Mouse (Mus musculus): ENCODE measurements around the gene Slc22a15.

DNA sequence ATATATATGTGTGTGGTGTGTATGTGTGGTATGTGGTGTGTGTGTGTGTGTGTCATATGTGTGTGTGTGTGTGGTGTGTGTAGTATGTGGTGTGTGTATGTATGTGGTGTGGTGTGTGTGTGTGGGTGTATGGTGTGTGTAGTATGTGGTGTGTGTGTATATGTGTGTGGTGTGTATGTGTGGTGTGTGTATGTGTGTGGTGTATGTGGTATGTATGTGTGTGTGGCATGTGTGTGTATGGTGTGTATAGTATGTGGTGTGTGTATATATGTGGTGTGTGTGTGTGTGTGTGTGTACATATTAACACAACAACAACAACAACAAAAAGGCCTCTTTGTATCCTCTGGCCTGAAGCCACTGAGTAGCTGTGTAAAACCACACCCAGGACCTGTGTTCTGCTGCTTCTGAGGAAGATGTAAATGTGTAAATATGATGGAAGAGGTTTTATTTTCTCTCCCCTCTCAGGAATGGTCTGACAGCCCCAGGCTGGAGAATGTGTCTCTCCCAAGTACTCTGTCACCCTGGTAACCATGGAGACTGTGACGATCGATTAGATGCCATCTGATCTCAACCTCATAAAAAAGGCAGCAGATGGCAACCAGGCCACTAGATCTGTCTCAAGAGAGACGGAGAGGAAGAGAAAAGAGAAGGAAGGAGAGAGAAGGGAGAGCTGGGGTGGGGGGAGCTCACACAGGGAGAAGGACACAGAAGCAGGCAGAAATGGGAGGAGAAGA is 42.7 kb upstream of the Slc22a15 start:
- no peak for TF ChIP-seq CTCF (IDR thresholded peaks at IDR 0.05; ENCODE audit: low read depth)
- TF ChIP-seq EP300 (optimal IDR thresholded peaks at IDR 0.05) = no peak
